Mouse (Mus musculus) stomach, embryonic 16.5 days (tissue): Measurements from ENCODE around the gene Mtg1. TPM values are rescaled to one million over a fixed set of nuclear protein-coding genes. Genes with fewer than 3 reads are reported as not detected.
"Not testable (repeated sequence)": the region's sequence is repeated elsewhere in the genome, so short reads cannot be mapped to it uniquely, and the experiment has no call there.

Experiments
- ATAC-seq: fragments of 200-750 bp; cut with Nextera tagmentation; 2 replicates; pipeline ENCODE4 v1.8.0; 2017; ENCODE audit warnings: moderate number of reproducible peaks, moderate TSS enrichment; ENCODE audit not compliant: insufficient read depth, low FRiP score
- H3K27ac ChIP-seq: fragments of 300-500 bp; sonication (generic); 2 replicates; pipeline ENCODE4 v1.5.1; 2014; ENCODE audit warnings: low read length
- H3K27me3 ChIP-seq: fragments of 300-500 bp; sonication (generic); 2 replicates; pipeline ENCODE4 v1.6.1; 2014; ENCODE audit warnings: low read length, control low read depth, mixed read lengths; ENCODE audit not compliant: control insufficient read depth, insufficient read depth
- H3K36me3 ChIP-seq: fragments of 300-500 bp; sonication (generic); 2 replicates; pipeline ENCODE4 v1.6.1; 2014; ENCODE audit warnings: low read length; ENCODE audit not compliant: control insufficient read depth, insufficient read depth
- H3K4me1 ChIP-seq: fragments of 300-500 bp; sonication (generic); 2 replicates; pipeline ENCODE4 v1.6.1; 2014; ENCODE audit warnings: low read length, control low read depth, mixed read lengths; ENCODE audit not compliant: control insufficient read depth, insufficient read depth
- H3K4me2 ChIP-seq: fragments of 300-500 bp; sonication (generic); 2 replicates; pipeline ENCODE4 v1.6.1; 2014; ENCODE audit warnings: low read depth, low read length, mixed read lengths
- H3K4me3 ChIP-seq: fragments of 300-500 bp; sonication (generic); replicated peaks from 2 replicates; pipeline ENCODE4 v1.5.1; 2014; ENCODE audit warnings: mild to moderate bottlenecking, low read length
- H3K9ac ChIP-seq: fragments of 300-500 bp; sonication (generic); 2 replicates; pipeline ENCODE4 v1.6.1; 2014; ENCODE audit warnings: low read length
- H3K9me3 ChIP-seq: fragments of 300-500 bp; sonication (generic); replicated peaks from 2 replicates; pipeline ENCODE4 v1.6.1; 2016; ENCODE audit warnings: low read length, control low read depth; ENCODE audit not compliant: control insufficient read depth
- WGBS: fragments of 180-500 bp; shearing (Covaris S2); extraction: QIAGEN DNeasy Blood & Tissue Kit; methylation state at CpG from one replicate; pipeline ENCODE4 v1.1.7; 2014; 5-methylcytosine and 5-hydroxymethylcytosine counted together
- polyA plus RNA-seq: library from polyadenylated mRNA; unstranded; fragments of >200 nt; fragmentation: Nextera tagmentation; extraction: Ambion mirVana; gene quantifications from 2 replicates; pipeline ENCODE4 v1.2.1, GENCODE M21; 2015

Gene Mtg1
- polyA plus RNA-seq, 1 experiment from 2014 or later = 20.2 TPM

GRCm38 (mm10) chr7:140124382-140124781 is 13.0 kb upstream of the Mtg1 start:
- WGBS = 83% methylated on average over 1 of the region's 1 CpGs
- Histone ChIP-seq H3K9ac (no peak overlapping the region), H3K27ac (no peak overlapping the region), H3K36me3 (0 out of 2 replicates have a peak, but pooled peaks cover 1% of the 10 kb centered on the region), H3K4me2 (no peak overlapping the region), H3K4me3 (no peak overlapping the region), H3K9me3 (no peaks in the 10 kb centered on the region), H3K4me1 (peaks cover 5% of the 10 kb centered on the region; the same call in 1 of the 2 replicates), H3K27me3 (no peaks in the 10 kb centered on the region)
- ATAC-seq = no peak

GRCm38 (mm10) chr7:140125278-140126021 is 11.9 kb upstream of the Mtg1 start:
- WGBS = 1% methylated on average over 40 of the region's 40 CpGs
- Histone ChIP-seq H3K9ac (peak overlapping the region; percentile 94), H3K27me3 (no peaks in the 10 kb centered on the region), H3K4me3 (peak overlapping the region; percentile 84), H3K36me3 (0 out of 2 replicates have a peak, but pooled peaks cover 8% of the 10 kb centered on the region), H3K4me2 (peak overlapping the region; percentile 87), H3K4me1 (peaks cover 5% of the 10 kb centered on the region; the same call in 1 of the 2 replicates), H3K9me3 (no peaks in the 10 kb centered on the region), H3K27ac (peak overlapping the region; percentile 71; the same call in 1 of the 2 replicates)
- ATAC-seq = peak; percentile 97

GRCm38 (mm10) chr7:140126022-140126350 is 11.4 kb upstream of the Mtg1 start:
- WGBS = 5% methylated on average over 5 of the region's 5 CpGs
- no peak for ATAC-seq

GRCm38 (mm10) chr7:140126934-140127333 is 10.4 kb upstream of the Mtg1 start:
- Histone ChIP-seq H3K27me3 (no peaks in the 10 kb centered on the region), H3K36me3 (0 out of 2 replicates have a peak, but pooled peaks cover 8% of the 10 kb centered on the region), H3K4me2 (peak overlapping the region; percentile 45), H3K9me3 (no peaks in the 10 kb centered on the region), H3K9ac (peak overlapping the region; percentile 58), H3K4me1 (peaks cover 5% of the 10 kb centered on the region; the same call in 1 of the 2 replicates), H3K4me3 (peak overlapping the region; percentile 24), H3K27ac (peak overlapping the region; percentile 63)
- ATAC-seq = no peak
- WGBS = 75% methylated on average over 3 of the region's 3 CpGs

More at GRCm38 (mm10) chr7:140126022-140126350, 11.4 kb upstream of the Mtg1 start:
- peaks cover 5% of the 10 kb centered on the region; the same call in 1 of the 2 replicates for H3K4me1 ChIP-seq
- peak overlapping the region; percentile 84 for H3K4me3 ChIP-seq
- H3K9me3 ChIP-seq = no peaks in the 10 kb centered on the region
- H3K27ac ChIP-seq = peak overlapping the region; percentile 71; the same call in 1 of the 2 replicates
- H3K36me3 ChIP-seq = 0 out of 2 replicates have a peak, but pooled peaks cover 8% of the 10 kb centered on the region
- H3K9ac ChIP-seq = peak overlapping the region; percentile 94
- H3K27me3 ChIP-seq = no peaks in the 10 kb centered on the region
- H3K4me2 ChIP-seq = peak overlapping the region; percentile 87

- no peak overlapping the region for H3K4me2 ChIP-seq
- 84% methylated on average over 2 of the region's 2 CpGs for WGBS
- 0 out of 2 replicates have a peak, but pooled peaks cover 8% of the 10 kb centered on the region for H3K36me3 ChIP-seq
- no peak overlapping the region for H3K27ac ChIP-seq
- H3K9me3 ChIP-seq = no peaks in the 10 kb centered on the region
- ATAC-seq = no peak
- H3K9ac ChIP-seq = no peak overlapping the region
- H3K27me3 ChIP-seq = no peaks in the 10 kb centered on the region
- no peak overlapping the region for H3K4me3 ChIP-seq
- H3K4me1 ChIP-seq = peaks cover 5% of the 10 kb centered on the region; the same call in 1 of the 2 replicates
Observed at GRCm38 (mm10) chr7:140127911-140128310, 9.5 kb upstream of the Mtg1 start.

- not testable (repeated sequence) for H3K27me3 ChIP-seq, H3K27ac ChIP-seq, H3K9ac ChIP-seq, H3K4me2 ChIP-seq, H3K4me3 ChIP-seq, H3K9me3 ChIP-seq, ATAC-seq, H3K4me1 ChIP-seq
- peaks cover 10% of the 10 kb centered on the region; the same call in 1 of the 2 replicates for H3K36me3 ChIP-seq
- WGBS = 82% methylated on average over 7 of the region's 7 CpGs
Observed at GRCm38 (mm10) chr7:140132184-140132583, 5.2 kb upstream of the Mtg1 start.

- not testable (repeated sequence) for H3K27ac ChIP-seq, H3K4me2 ChIP-seq, ATAC-seq, H3K27me3 ChIP-seq, H3K4me1 ChIP-seq, H3K9me3 ChIP-seq, H3K4me3 ChIP-seq, H3K9ac ChIP-seq
- 97% methylated on average over 5 of the region's 7 CpGs for WGBS
- peaks cover 10% of the 10 kb centered on the region; the same call in 1 of the 2 replicates for H3K36me3 ChIP-seq
Observed at GRCm38 (mm10) chr7:140134033-140134432, 3.3 kb upstream of the Mtg1 start.

- Histone ChIP-seq H3K27me3 (no peaks in the 10 kb centered on the region), H3K4me1 (peaks cover 5% of the 10 kb centered on the region; the same call in 1 of the 2 replicates), H3K27ac (peak overlapping the region; percentile 42; the same call in 1 of the 2 replicates), H3K9me3 (no peaks in the 10 kb centered on the region), H3K4me3 (no peak overlapping the region), H3K4me2 (no peak overlapping the region), H3K36me3 (peaks cover 2% of the 10 kb centered on the region; the same call in 1 of the 2 replicates), H3K9ac (no peak overlapping the region)
- 78% methylated on average over 5 of the region's 5 CpGs for WGBS
- ATAC-seq = no peak
Observed at GRCm38 (mm10) chr7:140135106-140135770, 2.1 kb upstream of the Mtg1 start.

GRCm38 (mm10) chr7:140138021-140138310 is 602 bp downstream of the Mtg1 start:
- Histone ChIP-seq H3K4me2 (peak overlapping the region; percentile 97), H3K4me1 (peaks cover 5% of the 10 kb centered on the region; the same call in 1 of the 2 replicates), H3K27ac (peak overlapping the region; percentile 74; the same call in 1 of the 2 replicates), H3K36me3 (peaks cover 2% of the 10 kb centered on the region; the same call in 1 of the 2 replicates), H3K27me3 (no peaks in the 10 kb centered on the region), H3K9me3 (no peaks in the 10 kb centered on the region), H3K4me3 (peak overlapping the region; percentile 93), H3K9ac (peak overlapping the region; percentile 98)
- no peak for ATAC-seq
- under 1% methylated on average over 8 of the region's 8 CpGs for WGBS
